Mouse (Mus musculus): Measurements from ENCODE around the gene Mknk1. TPM values are rescaled to one million over a fixed set of nuclear protein-coding genes. Genes with fewer than 3 reads are reported as not detected.

Mknk1 gene
- polyA plus RNA-seq, 1 experiment from 2014 or later = 17.3 TPM

GRCm38 (mm10) chr4:115847377-115847776 lies 8.4 kb downstream of the Mknk1 start:
- Histone ChIP-seq H3K4me1 (replicated peaks) (peaks cover 33% of the 10 kb centered on the region), H3K4me3 (no peak overlapping the region), H3K9me3 (replicated peaks) (no peaks in the 10 kb centered on the region), H3K27ac (0 out of 2 replicates have a peak overlapping the region, but pooled peaks have one; percentile 35), H3K36me3 (peaks cover 18% of the 10 kb centered on the region; the same call in 1 of the 2 replicates), H3K27me3 (no peaks in the 10 kb centered on the region), H3K4me2 (no peak overlapping the region), H3K9ac (no peak overlapping the region)
- ATAC-seq (replicated peaks; ENCODE audit: insufficient number of reproducible peaks, insufficient read depth, low FRiP score, low read depth) = no peak
- 43% methylated on average over 5 of the region's 5 CpGs for WGBS

DNA sequence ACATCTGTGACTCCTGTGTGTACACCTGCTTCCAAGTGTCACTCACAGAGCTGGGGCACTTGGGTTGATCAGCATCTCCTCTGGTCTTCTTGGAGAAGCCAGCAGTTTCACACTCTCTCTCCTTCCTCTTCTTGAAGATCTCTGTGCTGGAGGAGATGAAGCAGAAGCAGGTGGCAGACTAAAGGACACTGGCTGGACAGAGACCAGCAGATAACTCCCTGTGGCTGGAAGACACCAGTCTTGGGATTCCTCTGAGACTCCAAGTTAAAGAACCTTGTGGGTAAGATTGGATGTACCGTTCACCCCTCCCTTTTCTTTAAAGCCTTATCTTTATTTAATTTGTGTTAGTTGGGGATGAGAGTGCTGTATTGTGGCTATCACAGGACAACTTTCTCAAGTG lies 9.1 kb downstream of the Mknk1 start:
- ATAC-seq (replicated peaks; ENCODE audit: insufficient number of reproducible peaks, insufficient read depth, low FRiP score, low read depth) = no peak
- Histone ChIP-seq H3K4me2 (no peak overlapping the region), H3K4me3 (no peak overlapping the region), H3K36me3 (peaks cover 18% of the 10 kb centered on the region; the same call in 1 of the 2 replicates), H3K9ac (no peak overlapping the region), H3K9me3 (replicated peaks) (no peaks in the 10 kb centered on the region), H3K4me1 (replicated peaks) (peaks cover 33% of the 10 kb centered on the region), H3K27me3 (no peaks in the 10 kb centered on the region), H3K27ac (no peak overlapping the region)
- WGBS = 74% methylated on average over 1 of the region's 1 CpGs

GRCm38 (mm10) chr4:115848990-115849677 lies 10.1 kb downstream of the Mknk1 start:
- no peak overlapping the region for H3K27ac ChIP-seq

DNA sequence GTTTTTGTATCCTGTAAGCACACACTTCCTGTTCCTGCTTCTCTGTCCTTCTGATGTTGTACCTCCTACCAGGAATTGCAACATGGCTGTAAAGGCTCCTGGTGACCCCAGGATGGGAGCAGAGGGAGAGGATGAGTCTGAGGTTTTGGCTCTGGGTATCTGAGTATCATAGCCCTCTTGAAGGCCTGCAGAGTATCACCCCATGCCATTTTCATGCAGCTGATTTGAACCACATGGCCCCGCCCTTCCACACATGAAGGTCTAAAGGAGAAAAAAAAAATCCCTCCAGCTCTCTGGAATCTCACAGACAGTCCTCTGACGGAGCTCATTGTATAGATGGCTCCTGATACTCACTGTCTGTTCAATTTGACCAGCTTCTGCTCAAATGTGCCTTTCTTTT lies 11.1 kb downstream of the Mknk1 start:
- Histone ChIP-seq H3K9ac (no peak overlapping the region), H3K4me3 (no peak overlapping the region), H3K4me2 (no peak overlapping the region), H3K9me3 (replicated peaks) (no peaks in the 10 kb centered on the region), H3K27ac (no peak overlapping the region), H3K27me3 (no peaks in the 10 kb centered on the region), H3K4me1 (replicated peaks) (peaks cover 33% of the 10 kb centered on the region), H3K36me3 (peaks cover 18% of the 10 kb centered on the region; the same call in 1 of the 2 replicates)
- ATAC-seq (replicated peaks; ENCODE audit: insufficient number of reproducible peaks, insufficient read depth, low FRiP score, low read depth) = no peak
- WGBS = 69% methylated on average over 2 of the region's 2 CpGs

More at GRCm38 (mm10) chr4:115848990-115849677, 10.1 kb downstream of the Mknk1 start:
- Histone ChIP-seq H3K36me3 (peaks cover 18% of the 10 kb centered on the region; the same call in 1 of the 2 replicates), H3K9ac (no peak overlapping the region), H3K27me3 (no peaks in the 10 kb centered on the region), H3K4me3 (no peak overlapping the region), H3K4me1 (replicated peaks) (peaks cover 33% of the 10 kb centered on the region), H3K9me3 (replicated peaks) (no peaks in the 10 kb centered on the region), H3K4me2 (no peak overlapping the region)
- WGBS = 39% methylated on average over 8 of the region's 8 CpGs
- ATAC-seq (replicated peaks; ENCODE audit: insufficient number of reproducible peaks, insufficient read depth, low FRiP score, low read depth) = peak; percentile 66

GRCm38 (mm10) chr4:115850631-115851030 lies 11.6 kb downstream of the Mknk1 start:
- no peaks in the 10 kb centered on the region for H3K27me3 ChIP-seq
- no peaks in the 10 kb centered on the region for H3K9me3 ChIP-seq (replicated peaks)
- peaks cover 18% of the 10 kb centered on the region; the same call in 1 of the 2 replicates for H3K36me3 ChIP-seq
- H3K4me3 ChIP-seq = no peak overlapping the region
- no peak overlapping the region for H3K9ac ChIP-seq
- no peak overlapping the region for H3K4me2 ChIP-seq
- no peak for ATAC-seq (replicated peaks; ENCODE audit: insufficient number of reproducible peaks, insufficient read depth, low FRiP score, low read depth)
- whole genome bisulfite sequencing = 58% methylated on average over 2 of the region's 2 CpGs
- H3K4me1 ChIP-seq (replicated peaks) = peaks cover 33% of the 10 kb centered on the region
- no peak overlapping the region for H3K27ac ChIP-seq

GRCm38 (mm10) chr4:115851569-115851968 lies 12.6 kb downstream of the Mknk1 start:
- Histone ChIP-seq H3K27ac (no peak overlapping the region), H3K27me3 (no peaks in the 10 kb centered on the region), H3K4me3 (no peak overlapping the region), H3K9me3 (replicated peaks) (no peaks in the 10 kb centered on the region), H3K9ac (no peak overlapping the region), H3K4me2 (no peak overlapping the region), H3K36me3 (peaks cover 18% of the 10 kb centered on the region; the same call in 1 of the 2 replicates), H3K4me1 (replicated peaks) (peaks cover 33% of the 10 kb centered on the region)
- no peak for ATAC-seq (replicated peaks; ENCODE audit: insufficient number of reproducible peaks, insufficient read depth, low FRiP score, low read depth)
- WGBS = 60% methylated on average over 6 of the region's 6 CpGs

GRCm38 (mm10) chr4:115855100-115855499 lies 16.1 kb downstream of the Mknk1 start:
- 54% methylated on average over 6 of the region's 6 CpGs for WGBS

GRCm38 (mm10) chr4:115855609-115856008 lies 16.6 kb downstream of the Mknk1 start:
- Histone ChIP-seq H3K9me3 (replicated peaks) (no peaks in the 10 kb centered on the region), H3K36me3 (peaks cover 22% of the 10 kb centered on the region; the same call in 1 of the 2 replicates), H3K9ac (no peak overlapping the region), H3K27ac (no peak overlapping the region), H3K4me2 (no peak overlapping the region), H3K4me3 (no peak overlapping the region), H3K27me3 (no peaks in the 10 kb centered on the region), H3K4me1 (replicated peaks) (peaks cover 5% of the 10 kb centered on the region; the same call in 1 of the 2 replicates)
- ATAC-seq (replicated peaks; ENCODE audit: insufficient number of reproducible peaks, insufficient read depth, low FRiP score, low read depth) = no peak
- WGBS = 54% methylated on average over 4 of the region's 4 CpGs

More at GRCm38 (mm10) chr4:115855100-115855499, 16.1 kb downstream of the Mknk1 start:
- H3K36me3 ChIP-seq = peaks cover 27% of the 10 kb centered on the region; the same call in 1 of the 2 replicates
- 0 out of 2 replicates have a peak, but pooled peaks have one; percentile 23 for ATAC-seq (replicated peaks; ENCODE audit: insufficient number of reproducible peaks, insufficient read depth, low FRiP score, low read depth)
- H3K9me3 ChIP-seq (replicated peaks) = no peaks in the 10 kb centered on the region
- H3K4me3 ChIP-seq = no peak overlapping the region
- H3K27ac ChIP-seq = no peak overlapping the region
- no peak overlapping the region for H3K9ac ChIP-seq
- peaks cover 6% of the 10 kb centered on the region; the same call in 1 of the 2 replicates for H3K4me1 ChIP-seq (replicated peaks)
- H3K27me3 ChIP-seq = no peaks in the 10 kb centered on the region
- no peak overlapping the region for H3K4me2 ChIP-seq

DNA sequence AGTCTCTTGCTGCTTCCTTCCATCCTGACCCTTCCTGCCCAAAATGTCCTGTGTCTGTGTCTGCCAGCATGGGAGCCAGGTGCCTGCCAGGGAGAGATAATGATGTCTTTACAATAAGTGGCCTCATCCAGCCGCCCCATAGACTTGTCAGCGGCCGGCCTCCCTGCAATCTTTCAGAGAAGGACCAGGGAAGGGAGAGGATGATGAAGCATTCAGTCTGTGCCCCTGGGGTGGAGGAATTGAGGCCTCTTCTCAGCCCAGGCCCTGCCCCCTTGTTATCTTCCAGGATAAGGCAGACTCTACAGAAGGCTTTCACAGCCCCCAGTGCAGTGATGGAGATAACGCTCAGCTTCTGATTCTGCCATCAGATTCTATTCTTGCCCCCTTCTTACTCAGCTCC lies 17.3 kb downstream of the Mknk1 start:
- Histone ChIP-seq H3K9me3 (replicated peaks) (no peaks in the 10 kb centered on the region), H3K4me1 (replicated peaks) (peaks cover 5% of the 10 kb centered on the region; the same call in 1 of the 2 replicates), H3K27ac (no peak overlapping the region), H3K36me3 (peaks cover 17% of the 10 kb centered on the region; the same call in 1 of the 2 replicates), H3K4me2 (no peak overlapping the region), H3K4me3 (no peak overlapping the region), H3K27me3 (no peaks in the 10 kb centered on the region), H3K9ac (no peak overlapping the region)
- 61% methylated on average over 4 of the region's 4 CpGs for WGBS
- no peak for ATAC-seq (replicated peaks; ENCODE audit: insufficient number of reproducible peaks, insufficient read depth, low FRiP score, low read depth)

GRCm38 (mm10) chr4:115857293-115857883 lies 18.4 kb downstream of the Mknk1 start:
- no peak for ATAC-seq (replicated peaks; ENCODE audit: insufficient number of reproducible peaks, insufficient read depth, low FRiP score, low read depth)
- H3K4me2 ChIP-seq = no peak overlapping the region
- no peak overlapping the region for H3K27ac ChIP-seq
- no peak overlapping the region for H3K9ac ChIP-seq
- H3K27me3 ChIP-seq = no peaks in the 10 kb centered on the region
- H3K9me3 ChIP-seq (replicated peaks) = no peaks in the 10 kb centered on the region
- H3K36me3 ChIP-seq = peaks cover 9% of the 10 kb centered on the region; the same call in 1 of the 2 replicates
- H3K4me1 ChIP-seq (replicated peaks) = no peaks in the 10 kb centered on the region; the same call in 1 of the 2 replicates
- no peak overlapping the region for H3K4me3 ChIP-seq
- WGBS = 61% methylated on average over 9 of the region's 9 CpGs

DNA sequence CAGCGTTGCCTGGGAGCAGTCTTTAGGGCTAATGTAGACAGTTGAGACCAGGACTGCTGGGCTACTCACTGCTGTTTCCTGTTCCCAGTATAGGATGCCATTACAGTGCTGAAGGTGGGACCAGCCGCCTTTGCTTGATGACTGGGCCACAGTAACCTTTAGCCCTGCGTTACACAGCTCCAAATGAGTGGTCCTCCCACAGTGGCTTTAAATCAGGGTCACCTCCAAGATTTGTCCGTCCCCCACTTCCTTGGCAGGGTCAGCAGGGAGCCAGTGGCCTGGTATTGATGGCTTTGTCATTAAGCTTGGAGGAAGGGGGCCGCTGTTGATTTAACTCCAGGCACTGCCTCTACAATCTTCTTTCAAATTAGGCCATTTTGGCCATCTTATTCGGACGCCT lies 24.4 kb downstream of the Mknk1 start:
- Histone ChIP-seq H3K9ac (no peak overlapping the region), H3K4me3 (no peak overlapping the region), H3K36me3 (peaks cover 24% of the 10 kb centered on the region), H3K4me1 (replicated peaks) (no peaks in the 10 kb centered on the region), H3K9me3 (replicated peaks) (no peaks in the 10 kb centered on the region), H3K27ac (no peak overlapping the region), H3K4me2 (no peak overlapping the region), H3K27me3 (no peaks in the 10 kb centered on the region)
- no peak for ATAC-seq (replicated peaks; ENCODE audit: insufficient number of reproducible peaks, insufficient read depth, low FRiP score, low read depth)
- 79% methylated on average over 7 of the region's 7 CpGs for WGBS
